Mouse (Mus musculus): ENCODE data around the gene Pdhx. TPM values are rescaled to one million over a fixed set of nuclear protein-coding genes. Genes with fewer than 3 reads are reported as not detected.

The Pdhx gene
- polyA plus RNA-seq, 1 experiment: 47.6 TPM

DNA sequence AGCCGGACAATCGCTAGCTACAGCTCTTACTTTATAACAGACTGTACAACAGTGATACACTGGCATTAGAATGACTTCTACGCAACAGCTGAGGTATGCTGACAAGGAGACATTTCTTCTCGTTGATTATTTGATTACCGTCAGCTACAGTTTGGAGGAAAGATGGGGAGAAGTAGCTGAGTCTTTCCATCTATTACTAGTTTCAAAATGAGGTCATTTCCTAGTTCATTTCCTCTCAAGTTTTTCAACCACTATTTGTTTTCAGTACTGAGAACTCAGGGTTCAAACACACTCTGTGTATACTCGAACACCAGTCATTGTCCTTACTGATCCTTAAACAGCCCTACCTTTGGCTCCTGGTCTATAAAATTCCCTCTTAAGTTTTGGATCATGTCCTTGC, 17.5 kb downstream of the Pdhx start:
- no peak for DNase-seq (ENCODE audit: low read depth)
- no peak for TF ChIP-seq POLR2A (IDR thresholded peaks at IDR 0.05; ENCODE audit: borderline replicate concordance, extremely low read depth, insufficient read depth, insufficient read length, poor library complexity, severe bottlenecking)
- TF ChIP-seq CTCF (IDR thresholded peaks at IDR 0.05; ENCODE audit: borderline replicate concordance, extremely low read depth, insufficient read depth, insufficient read length): no peak

DNA sequence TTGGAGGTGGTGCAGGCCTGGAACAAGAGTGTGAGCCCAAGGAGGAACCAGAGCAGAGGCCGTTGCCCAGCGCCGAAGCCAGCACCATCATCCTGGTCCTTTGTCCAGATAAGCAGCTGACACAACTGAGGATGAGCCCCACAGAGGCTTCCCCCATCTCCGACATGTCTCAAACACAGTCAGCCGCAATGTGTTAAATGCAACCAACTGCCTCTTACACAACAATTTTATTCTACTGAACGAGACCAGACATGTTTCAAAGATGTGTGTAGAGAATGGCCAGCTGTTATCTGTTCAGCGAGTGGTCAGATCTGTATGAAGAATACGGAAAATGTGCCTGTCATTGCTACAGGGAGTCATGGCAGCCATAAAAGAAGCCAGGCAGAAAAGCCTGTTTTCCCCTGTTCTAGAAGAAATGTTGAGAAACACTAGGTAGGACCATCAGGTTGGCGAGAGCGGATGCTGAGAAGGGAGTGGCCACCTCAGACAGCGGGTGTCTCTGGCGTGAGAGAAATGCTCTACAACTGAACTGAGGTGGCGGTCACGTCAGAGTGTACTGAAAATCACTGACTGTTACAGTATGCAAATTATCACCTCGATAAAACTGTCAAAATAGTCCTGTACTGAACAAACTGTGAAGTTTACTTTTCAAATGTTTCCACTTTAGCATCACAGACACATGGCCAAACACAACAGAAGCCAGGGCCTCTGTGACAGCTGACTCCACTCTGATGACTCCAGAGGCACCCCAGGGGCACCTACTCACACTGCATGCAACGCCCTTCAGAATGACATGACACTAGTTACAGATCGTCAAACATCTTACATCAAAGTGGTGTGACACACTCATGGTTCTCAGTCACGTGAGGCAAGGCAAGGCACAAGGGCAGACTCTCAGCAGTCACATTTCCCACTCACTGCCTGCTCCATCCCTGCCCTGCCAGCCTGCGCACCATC, 21.1 kb downstream of the Pdhx start:
- no peak for TF ChIP-seq CTCF (IDR thresholded peaks at IDR 0.05; ENCODE audit: borderline replicate concordance, extremely low read depth, insufficient read depth, insufficient read length)
- TF ChIP-seq POLR2A (IDR thresholded peaks at IDR 0.05; ENCODE audit: borderline replicate concordance, extremely low read depth, insufficient read depth, insufficient read length, poor library complexity, severe bottlenecking): no peak
- DNase-seq (ENCODE audit: low read depth): no peak

DNA sequence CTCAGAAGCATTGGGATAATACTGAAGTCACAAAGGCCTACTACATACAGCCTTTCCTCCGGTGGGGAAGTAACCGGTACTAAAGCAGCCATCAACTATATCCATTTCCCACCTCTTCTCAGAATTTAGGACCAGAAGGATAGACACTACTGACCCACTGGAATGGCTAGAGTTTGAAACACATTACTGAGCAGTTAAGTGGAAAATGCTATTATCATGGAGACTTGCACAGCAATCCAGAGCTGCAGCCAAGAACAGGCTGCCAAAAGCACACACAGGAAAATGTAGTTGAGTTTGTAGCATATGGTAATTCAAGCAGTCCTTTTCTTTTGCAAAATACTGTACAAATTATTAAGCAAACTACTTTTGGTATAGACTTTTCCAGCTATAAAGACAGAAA, 28.0 kb downstream of the Pdhx start:
- DNase-seq (ENCODE audit: low read depth): peak; percentile 35
- TF ChIP-seq POLR2A (IDR thresholded peaks at IDR 0.05; ENCODE audit: borderline replicate concordance, extremely low read depth, insufficient read depth, insufficient read length, poor library complexity, severe bottlenecking) (no peak), CTCF (IDR thresholded peaks at IDR 0.05; ENCODE audit: borderline replicate concordance, extremely low read depth, insufficient read depth, insufficient read length) (no peak)

GRCm38 (mm10) chr2:103040896-103041295, 32.4 kb downstream of the Pdhx start:
- TF ChIP-seq CTCF (IDR thresholded peaks at IDR 0.05; ENCODE audit: borderline replicate concordance, extremely low read depth, insufficient read depth, insufficient read length): no peak
- no peak for TF ChIP-seq POLR2A (IDR thresholded peaks at IDR 0.05; ENCODE audit: borderline replicate concordance, extremely low read depth, insufficient read depth, insufficient read length, poor library complexity, severe bottlenecking)
- peak; percentile 64 for DNase-seq (ENCODE audit: low read depth)

DNA sequence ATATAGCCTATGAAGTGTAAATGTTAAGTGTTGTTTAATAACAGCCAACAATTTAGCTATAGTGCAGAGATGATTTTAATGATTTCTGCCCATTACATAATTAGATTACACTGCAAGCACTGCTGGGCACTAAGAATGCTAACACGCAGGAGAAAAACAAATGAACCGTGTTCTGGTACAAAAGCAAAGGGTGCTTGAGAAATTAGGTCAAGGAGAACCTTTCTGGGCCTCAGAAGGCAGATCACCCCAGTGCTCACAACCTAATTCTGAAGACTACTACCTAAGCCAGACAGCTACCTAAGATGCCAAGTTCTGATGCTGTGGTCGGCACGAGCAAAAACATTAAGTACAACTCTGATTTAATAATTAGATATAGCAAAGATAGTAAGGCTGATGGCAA, 35.5 kb downstream of the Pdhx start:
- no peak for DNase-seq (ENCODE audit: low read depth)
- TF ChIP-seq POLR2A (IDR thresholded peaks at IDR 0.05; ENCODE audit: borderline replicate concordance, extremely low read depth, insufficient read depth, insufficient read length, poor library complexity, severe bottlenecking) (no peak), CTCF (IDR thresholded peaks at IDR 0.05; ENCODE audit: borderline replicate concordance, extremely low read depth, insufficient read depth, insufficient read length) (no peak)

- DNase-seq (ENCODE audit: low read depth): peak; percentile 90
- TF ChIP-seq POLR2A (IDR thresholded peaks at IDR 0.05; ENCODE audit: borderline replicate concordance, extremely low read depth, insufficient read depth, insufficient read length, poor library complexity, severe bottlenecking): no peak
- no peak for TF ChIP-seq CTCF (IDR thresholded peaks at IDR 0.05; ENCODE audit: borderline replicate concordance, extremely low read depth, insufficient read depth, insufficient read length)
Observed at GRCm38 (mm10) chr2:103022728-103023127, 50.6 kb downstream of the Pdhx start.

GRCm38 (mm10) chr2:103020191-103020987, 52.9 kb downstream of the Pdhx start:
- TF ChIP-seq POLR2A (IDR thresholded peaks at IDR 0.05; ENCODE audit: borderline replicate concordance, extremely low read depth, insufficient read depth, insufficient read length, poor library complexity, severe bottlenecking) (no peak), CTCF (IDR thresholded peaks at IDR 0.05; ENCODE audit: borderline replicate concordance, extremely low read depth, insufficient read depth, insufficient read length) (no peak)
- DNase-seq (ENCODE audit: low read depth): peak; percentile 91

DNA sequence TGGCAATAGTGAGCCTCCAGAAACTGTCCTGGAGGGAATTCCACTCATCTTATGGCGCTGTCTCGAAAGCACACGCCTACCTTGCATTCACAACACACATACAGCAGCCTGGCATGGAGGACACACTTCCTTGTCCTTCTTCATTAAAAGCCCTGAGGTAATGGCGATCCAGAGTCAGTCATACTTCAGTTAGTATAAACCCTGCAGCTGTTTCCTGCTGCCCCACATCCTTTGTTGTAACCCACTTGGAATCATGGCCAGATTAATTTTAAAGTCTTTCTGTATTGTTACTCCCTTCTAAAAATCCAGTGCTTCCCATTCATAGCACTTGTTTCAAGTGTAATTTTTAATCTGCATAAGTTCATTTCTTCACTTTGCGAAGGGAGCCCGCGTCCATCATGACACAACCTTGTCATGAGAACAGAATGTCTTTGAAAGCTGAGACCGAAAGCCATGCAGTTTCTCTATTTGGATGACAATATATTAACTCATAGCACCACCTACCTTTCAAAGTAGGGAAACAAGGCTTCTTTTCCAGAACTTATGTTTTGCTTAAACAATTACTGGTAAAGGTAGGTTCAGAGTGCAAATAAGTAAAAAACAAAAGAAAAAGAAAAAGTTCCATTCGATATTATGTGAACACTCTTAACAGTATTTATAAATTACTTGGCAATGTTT, 54.4 kb downstream of the Pdhx start:
- peak; percentile 76 for DNase-seq (ENCODE audit: low read depth)
- TF ChIP-seq POLR2A (IDR thresholded peaks at IDR 0.05; ENCODE audit: borderline replicate concordance, extremely low read depth, insufficient read depth, insufficient read length, poor library complexity, severe bottlenecking) (no peak), CTCF (IDR thresholded peaks at IDR 0.05; ENCODE audit: borderline replicate concordance, extremely low read depth, insufficient read depth, insufficient read length) (no peak)

GRCm38 (mm10) chr2:103017391-103017824, 55.9 kb downstream of the Pdhx start:
- no peak for DNase-seq (ENCODE audit: low read depth)
- TF ChIP-seq CTCF (IDR thresholded peaks at IDR 0.05; ENCODE audit: borderline replicate concordance, extremely low read depth, insufficient read depth, insufficient read length) (no peak), POLR2A (IDR thresholded peaks at IDR 0.05; ENCODE audit: borderline replicate concordance, extremely low read depth, insufficient read depth, insufficient read length, poor library complexity, severe bottlenecking) (no peak)

- TF ChIP-seq CTCF (IDR thresholded peaks at IDR 0.05; ENCODE audit: borderline replicate concordance, extremely low read depth, insufficient read depth, insufficient read length) (no peak), POLR2A (IDR thresholded peaks at IDR 0.05; ENCODE audit: borderline replicate concordance, extremely low read depth, insufficient read depth, insufficient read length, poor library complexity, severe bottlenecking) (no peak)
- no peak for DNase-seq (ENCODE audit: low read depth)
Observed at GRCm38 (mm10) chr2:103016089-103016488, 57.2 kb downstream of the Pdhx start.
